Mouse (Mus musculus) liver, postnatal 0 days (tissue): ENCODE measurements at regions not wholly inside any gene's neighbourhood (a gene's known extent, or its start where the extent isn't known, plus 50 kb on each side); places are given as distances from the start of the nearest gene placed in this dataset.

ENCODE experiments used
- CTCF ChIP-seq: sonication (generic); IDR thresholded peaks from 2 replicates; pipeline ENCODE4 v1.5.1; 2016; ENCODE audit warnings: antibody characterized with exemption, low read depth
- EP300 ChIP-seq: IDR thresholded peaks from 2 replicates; pipeline ENCODE4 v1.6.1; 2016; ENCODE audit warnings: antibody characterized with exemption, low read depth, mild to moderate bottlenecking

DNA sequence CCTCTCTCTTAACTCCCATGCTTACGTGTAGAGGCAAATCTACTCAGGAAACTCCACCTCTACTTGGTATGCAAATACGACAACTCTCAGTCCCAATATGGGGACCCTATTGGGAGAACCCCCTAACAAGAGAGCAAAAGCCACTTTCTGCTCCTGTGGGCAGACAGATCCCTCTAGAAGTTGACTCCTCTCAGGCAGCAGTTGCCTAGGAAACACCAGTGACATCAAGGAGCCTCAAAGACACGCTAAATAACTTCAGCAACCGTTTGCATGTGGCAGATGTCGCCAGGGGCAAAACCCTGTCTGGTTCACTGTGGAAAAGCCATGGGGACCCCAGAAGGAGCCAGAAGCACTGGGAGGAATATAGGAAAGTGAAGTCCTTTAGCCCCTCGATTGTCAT is 147.5 kb downstream of the Rybp start:
- TF ChIP-seq CTCF (no peak), EP300 (no peak)
